Mouse (Mus musculus): ENCODE results near the gene B9d2. TPM values are rescaled to one million over a fixed set of nuclear protein-coding genes. Genes with fewer than 3 reads are reported as not detected.

B9d2 gene
- polyA plus RNA-seq, 1 experiment from 2014 or later = 30.3 TPM

- Histone ChIP-seq H3K4me3 (ENCODE audit: low read length) (peak overlapping the region; percentile 32), H3K27ac (ENCODE audit: low read length) (no peak overlapping the region; the same call in 1 of the 2 replicates), H3K9me3 (replicated peaks; ENCODE audit: control insufficient read depth, low read length) (peaks cover 5% of the 10 kb centered on the region), H3K9ac (ENCODE audit: low read length) (no peak overlapping the region), H3K4me1 (ENCODE audit: control insufficient read depth, insufficient read depth, low read length) (peaks cover 36% of the 10 kb centered on the region), H3K36me3 (ENCODE audit: control insufficient read depth, insufficient read depth) (peaks cover 16% of the 10 kb centered on the region), H3K27me3 (ENCODE audit: control insufficient read depth, insufficient read depth, low read length) (no peaks in the 10 kb centered on the region), H3K4me2 (ENCODE audit: low read depth, low read length) (peak overlapping the region; percentile 61)
- 17% methylated on average over 32 of the region's 37 CpGs for WGBS
- no peak for ATAC-seq (replicated peaks; ENCODE audit: extremely low read depth, insufficient read depth, low FRiP score)
Measured at GRCm38 (mm10) chr7:25704716-25705364, 24.3 kb downstream of the B9d2 start.

GRCm38 (mm10) chr7:25705801-25706251 is 25.2 kb downstream of the B9d2 start:
- 53% methylated on average over 6 of the region's 6 CpGs for WGBS
- Histone ChIP-seq H3K36me3 (ENCODE audit: control insufficient read depth, insufficient read depth) (peaks cover 13% of the 10 kb centered on the region), H3K4me2 (ENCODE audit: low read depth, low read length) (no peak overlapping the region), H3K27me3 (ENCODE audit: control insufficient read depth, insufficient read depth, low read length) (no peaks in the 10 kb centered on the region), H3K9me3 (replicated peaks; ENCODE audit: control insufficient read depth, low read length) (peaks cover 5% of the 10 kb centered on the region), H3K4me3 (ENCODE audit: low read length) (no peak overlapping the region), H3K9ac (ENCODE audit: low read length) (no peak overlapping the region), H3K27ac (ENCODE audit: low read length) (peak overlapping the region; percentile 83), H3K4me1 (ENCODE audit: control insufficient read depth, insufficient read depth, low read length) (peaks cover 46% of the 10 kb centered on the region)
- ATAC-seq (replicated peaks; ENCODE audit: extremely low read depth, insufficient read depth, low FRiP score) = 0 out of 2 replicates have a peak, but pooled peaks have one; percentile 4

- Histone ChIP-seq H3K27ac (ENCODE audit: low read length) (peak overlapping the region; percentile 83), H3K27me3 (ENCODE audit: control insufficient read depth, insufficient read depth, low read length) (no peaks in the 10 kb centered on the region), H3K4me3 (ENCODE audit: low read length) (no peak overlapping the region), H3K9me3 (replicated peaks; ENCODE audit: control insufficient read depth, low read length) (peaks cover 5% of the 10 kb centered on the region), H3K4me2 (ENCODE audit: low read depth, low read length) (no peak overlapping the region), H3K36me3 (ENCODE audit: control insufficient read depth, insufficient read depth) (peaks cover 8% of the 10 kb centered on the region), H3K9ac (ENCODE audit: low read length) (no peak overlapping the region), H3K4me1 (ENCODE audit: control insufficient read depth, insufficient read depth, low read length) (peaks cover 55% of the 10 kb centered on the region)
- no peak for ATAC-seq (replicated peaks; ENCODE audit: extremely low read depth, insufficient read depth, low FRiP score)
- 45% methylated on average over 7 of the region's 7 CpGs for WGBS
Measured at GRCm38 (mm10) chr7:25706578-25707170, 26.1 kb downstream of the B9d2 start.

GRCm38 (mm10) chr7:25707581-25708292 is 27.2 kb downstream of the B9d2 start:
- Histone ChIP-seq H3K4me3 (ENCODE audit: low read length) (no peak overlapping the region), H3K4me2 (ENCODE audit: low read depth, low read length) (no peak overlapping the region), H3K27me3 (ENCODE audit: control insufficient read depth, insufficient read depth, low read length) (no peaks in the 10 kb centered on the region), H3K27ac (ENCODE audit: low read length) (peak overlapping the region; percentile 83), H3K4me1 (ENCODE audit: control insufficient read depth, insufficient read depth, low read length) (peaks cover 65% of the 10 kb centered on the region), H3K9ac (ENCODE audit: low read length) (0 out of 2 replicates have a peak overlapping the region, but pooled peaks have one; percentile 17), H3K36me3 (ENCODE audit: control insufficient read depth, insufficient read depth) (peaks cover 5% of the 10 kb centered on the region), H3K9me3 (replicated peaks; ENCODE audit: control insufficient read depth, low read length) (no peaks in the 10 kb centered on the region)
- ATAC-seq (replicated peaks; ENCODE audit: extremely low read depth, insufficient read depth, low FRiP score) = peak; percentile 24
- WGBS = 44% methylated on average over 15 of the region's 15 CpGs

- Histone ChIP-seq H3K27ac (ENCODE audit: low read length) (peak overlapping the region; percentile 62), H3K4me1 (ENCODE audit: control insufficient read depth, insufficient read depth, low read length) (peaks cover 51% of the 10 kb centered on the region), H3K9me3 (replicated peaks; ENCODE audit: control insufficient read depth, low read length) (no peaks in the 10 kb centered on the region), H3K9ac (ENCODE audit: low read length) (peak overlapping the region; percentile 68), H3K36me3 (ENCODE audit: control insufficient read depth, insufficient read depth) (peaks cover 26% of the 10 kb centered on the region), H3K27me3 (ENCODE audit: control insufficient read depth, insufficient read depth, low read length) (no peaks in the 10 kb centered on the region), H3K4me3 (ENCODE audit: low read length) (peak overlapping the region; percentile 16), H3K4me2 (ENCODE audit: low read depth, low read length) (peak overlapping the region; percentile 56)
- WGBS = 13% methylated on average over 12 of the region's 12 CpGs
- peak; percentile 32; the same call in 1 of the 2 replicates for ATAC-seq (replicated peaks; ENCODE audit: extremely low read depth, insufficient read depth, low FRiP score)
Measured at GRCm38 (mm10) chr7:25709961-25710360, 29.4 kb downstream of the B9d2 start.

GRCm38 (mm10) chr7:25710519-25711130 is 30.0 kb downstream of the B9d2 start:
- WGBS = 7% methylated on average over 7 of the region's 7 CpGs
- peak overlapping the region; percentile 56 for H3K4me2 ChIP-seq (ENCODE audit: low read depth, low read length)
- peaks cover 33% of the 10 kb centered on the region for H3K36me3 ChIP-seq (ENCODE audit: control insufficient read depth, insufficient read depth)
- peak overlapping the region; percentile 68 for H3K9ac ChIP-seq (ENCODE audit: low read length)
- peak overlapping the region; percentile 62 for H3K27ac ChIP-seq (ENCODE audit: low read length)
- no peak; the same call in 1 of the 2 replicates for ATAC-seq (replicated peaks; ENCODE audit: extremely low read depth, insufficient read depth, low FRiP score)
- H3K9me3 ChIP-seq (replicated peaks; ENCODE audit: control insufficient read depth, low read length) = no peaks in the 10 kb centered on the region
- peak overlapping the region; percentile 16; the same call in 1 of the 2 replicates for H3K4me3 ChIP-seq (ENCODE audit: low read length)
- H3K27me3 ChIP-seq (ENCODE audit: control insufficient read depth, insufficient read depth, low read length) = no peaks in the 10 kb centered on the region
- peaks cover 46% of the 10 kb centered on the region for H3K4me1 ChIP-seq (ENCODE audit: control insufficient read depth, insufficient read depth, low read length)

- H3K4me2 ChIP-seq (ENCODE audit: low read depth, low read length) = no peak overlapping the region
- no peak for ATAC-seq (replicated peaks; ENCODE audit: extremely low read depth, insufficient read depth, low FRiP score)
- H3K9me3 ChIP-seq (replicated peaks; ENCODE audit: control insufficient read depth, low read length) = no peaks in the 10 kb centered on the region
- peaks cover 41% of the 10 kb centered on the region for H3K4me1 ChIP-seq (ENCODE audit: control insufficient read depth, insufficient read depth, low read length)
- H3K27ac ChIP-seq (ENCODE audit: low read length) = peak overlapping the region; percentile 58
- H3K9ac ChIP-seq (ENCODE audit: low read length) = no peak overlapping the region
- H3K4me3 ChIP-seq (ENCODE audit: low read length) = no peak overlapping the region
- H3K27me3 ChIP-seq (ENCODE audit: control insufficient read depth, insufficient read depth, low read length) = no peaks in the 10 kb centered on the region
- H3K36me3 ChIP-seq (ENCODE audit: control insufficient read depth, insufficient read depth) = peaks cover 37% of the 10 kb centered on the region
- 52% methylated on average over 5 of the region's 5 CpGs for WGBS
Measured at GRCm38 (mm10) chr7:25711165-25711564, 30.6 kb downstream of the B9d2 start.

- H3K9ac ChIP-seq (ENCODE audit: low read length) = 0 out of 2 replicates have a peak overlapping the region, but pooled peaks have one; percentile 41
- H3K27ac ChIP-seq (ENCODE audit: low read length) = peak overlapping the region; percentile 58
- peaks cover 38% of the 10 kb centered on the region for H3K36me3 ChIP-seq (ENCODE audit: control insufficient read depth, insufficient read depth)
- no peak overlapping the region for H3K4me3 ChIP-seq (ENCODE audit: low read length)
- ATAC-seq (replicated peaks; ENCODE audit: extremely low read depth, insufficient read depth, low FRiP score) = peak; percentile 11; the same call in 1 of the 2 replicates
- no peaks in the 10 kb centered on the region for H3K27me3 ChIP-seq (ENCODE audit: control insufficient read depth, insufficient read depth, low read length)
- no peak overlapping the region for H3K4me2 ChIP-seq (ENCODE audit: low read depth, low read length)
- no peaks in the 10 kb centered on the region for H3K9me3 ChIP-seq (replicated peaks; ENCODE audit: control insufficient read depth, low read length)
- peaks cover 36% of the 10 kb centered on the region for H3K4me1 ChIP-seq (ENCODE audit: control insufficient read depth, insufficient read depth, low read length)
- 13% methylated on average over 7 of the region's 7 CpGs for WGBS
Measured at GRCm38 (mm10) chr7:25711731-25712197, 31.2 kb downstream of the B9d2 start.
